9 mouse cellular contexts compared by ENCODE assay signal in the genomic region with DNA sequence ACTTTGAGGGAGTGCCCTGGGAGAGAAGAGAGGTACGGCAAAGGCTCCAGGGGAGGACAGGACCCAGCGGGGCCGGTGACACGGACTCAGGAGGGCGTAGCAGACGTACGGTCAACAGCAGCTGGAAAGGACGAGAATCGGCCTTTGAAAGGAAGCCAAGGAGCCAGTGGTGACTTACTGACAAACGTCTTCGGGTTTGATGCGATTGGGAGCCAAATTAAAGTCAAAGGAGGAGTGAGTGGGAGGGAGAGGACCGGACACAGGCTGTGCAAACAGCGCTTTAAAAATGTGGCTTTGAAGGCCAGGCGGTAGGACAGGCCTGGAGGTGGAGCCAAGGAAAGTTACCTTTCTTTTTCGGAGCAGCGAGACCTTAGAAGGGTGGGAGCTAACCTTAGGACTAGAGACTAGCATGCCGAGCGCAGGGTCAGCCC.
DNase-seq lines count a peak whose midpoint lies in the region; ATAC-seq and TF ChIP-seq lines count a peak whose summit lies in the region.
"Had no signal": no experiment of that assay in that cellular context is flagged by ENCODE, and none has a peak within 500 bp of the region (broad histone marks: within the 10 kb centered on the region; RNA-seq: fewer than 3 reads in every experiment).

No protein-coding gene starts in this region.

- no peak for TF ChIP-seq POLR2A in lung, adult 2 months (IDR thresholded peaks at IDR 0.05; ENCODE audit: borderline replicate concordance, extremely low read depth, low read depth, low read length)

- peaks cover 10% of the 10 kb centered on the region for H3K4me1 ChIP-seq in lung, adult 2 months (ENCODE audit: control insufficient read depth, insufficient read depth, low read length)
- H3K4me1 ChIP-seq in limb, embryonic 13.5 days = peaks cover 8% of the 10 kb centered on the region; the same call in 1 of the 2 replicates
- peaks cover 4% of the 10 kb centered on the region for H3K4me1 ChIP-seq in stomach, embryonic 16.5 days (ENCODE audit: control insufficient read depth, insufficient read depth, low read length)
- peaks cover 8% of the 10 kb centered on the region for H3K4me1 ChIP-seq in midbrain, embryonic 13.5 days (replicated peaks)

- H3K9me3 ChIP-seq in limb, embryonic 13.5 days = no peaks in the 10 kb centered on the region
- no peaks in the 10 kb centered on the region for H3K9me3 ChIP-seq in stomach, embryonic 16.5 days (replicated peaks; ENCODE audit: control insufficient read depth, low read length)
- H3K9me3 ChIP-seq in midbrain, embryonic 13.5 days = no peaks in the 10 kb centered on the region

- ATAC-seq in limb, embryonic 13.5 days (ENCODE audit: low FRiP score, low read depth) = no peak
- no peak for ATAC-seq in stomach, embryonic 16.5 days (ENCODE audit: insufficient read depth, low FRiP score)
- no peak for ATAC-seq in midbrain, embryonic 13.5 days
- ATAC-seq: Patski had no signal

- H3K36me3 ChIP-seq in limb, embryonic 13.5 days = no peaks in the 10 kb centered on the region
- no peaks in the 10 kb centered on the region for H3K36me3 ChIP-seq in stomach, embryonic 16.5 days (ENCODE audit: control insufficient read depth, insufficient read depth, low read length)
- H3K36me3 ChIP-seq in midbrain, embryonic 13.5 days = no peaks in the 10 kb centered on the region

- no peak overlapping the region for H3K9ac ChIP-seq in limb, embryonic 13.5 days
- H3K9ac ChIP-seq in stomach, embryonic 16.5 days (ENCODE audit: low read length) = no peak overlapping the region
- H3K9ac ChIP-seq in midbrain, embryonic 13.5 days (replicated peaks) = no peak overlapping the region

- no peak overlapping the region for H3K27ac ChIP-seq in limb, embryonic 13.5 days
- H3K27ac ChIP-seq in stomach, embryonic 16.5 days (ENCODE audit: low read length) = no peak overlapping the region
- H3K27ac ChIP-seq in midbrain, embryonic 13.5 days = no peak overlapping the region

- peak overlapping the region; percentile 17 for H3K4me3 ChIP-seq in lung, adult 2 months (replicated peaks; ENCODE audit: extremely low read depth, low read depth, low read length)
- 0 out of 2 replicates have a peak overlapping the region, but pooled peaks have one; percentile 5 for H3K4me3 ChIP-seq in limb, embryonic 13.5 days
- H3K4me3 ChIP-seq in stomach, embryonic 16.5 days (replicated peaks; ENCODE audit: low read length) = no peak overlapping the region; the same call in 1 of the 2 replicates
- H3K4me3 ChIP-seq in midbrain, embryonic 13.5 days (replicated peaks) = no peak overlapping the region

- peak overlapping the region; percentile 41 for H3K4me2 ChIP-seq in limb, embryonic 13.5 days (replicated peaks)
- peak overlapping the region; percentile 33 for H3K4me2 ChIP-seq in stomach, embryonic 16.5 days (ENCODE audit: low read depth, low read length)
- no peak overlapping the region for H3K4me2 ChIP-seq in midbrain, embryonic 13.5 days (replicated peaks)

- WGBS in lung, adult 2 months = 39% methylated on average over 19 of the region's 19 CpGs
- 16% methylated on average over 19 of the region's 19 CpGs for WGBS in limb, embryonic 13.5 days
- WGBS in stomach, embryonic 16.5 days = 29% methylated on average over 19 of the region's 19 CpGs
- 13% methylated on average over 19 of the region's 19 CpGs for WGBS in midbrain, embryonic 13.5 days

- peaks cover 15% of the 10 kb centered on the region for H3K27me3 ChIP-seq in limb, embryonic 13.5 days
- no peaks in the 10 kb centered on the region for H3K27me3 ChIP-seq in stomach, embryonic 16.5 days (ENCODE audit: control insufficient read depth, insufficient read depth, low read length)
- peaks cover 12% of the 10 kb centered on the region; the same call in 1 of the 2 replicates for H3K27me3 ChIP-seq in midbrain, embryonic 13.5 days
- H3K27me3 ChIP-seq: Patski had no signal

- no peak for TF ChIP-seq CTCF in lung, adult 2 months (IDR thresholded peaks at IDR 0.05; ENCODE audit: insufficient read depth, low read length)

- DNase-seq in lung, adult 2 months = peak; percentile 34
- DNase-seq in lung, postnatal 25 days (ENCODE audit: low spot score) = no peak
- DNase-seq in heart, adult 8-10 months (ENCODE audit: low spot score) = peak; percentile 11
- DNase-seq in cerebellum, adult 11 months = no peak
- no peak for DNase-seq in layer of hippocampus, adult 18-20 months (ENCODE audit: low spot score in 2 of 2)

Comparison
In these comparisons a context has a peak if more than half of its experiments do, and no peak if none do; other contexts are left out.
1. DNase-seq: peak in lung, adult 2 months (single experiment) and heart, adult 8-10 months (single experiment); none in lung, postnatal 25 days (single experiment), cerebellum, adult 11 months (single experiment) and layer of hippocampus, adult 18-20 months (0 of 2).
2. H3K4me3 ChIP-seq: peak in lung, adult 2 months (single experiment) and limb, embryonic 13.5 days (single experiment); none in stomach, embryonic 16.5 days (single experiment) and midbrain, embryonic 13.5 days (single experiment).